Mouse (Mus musculus) liver, adult (tissue): ENCODE measurements around the gene Rassf3.

Experiments used
- GATA4 ChIP-seq: IDR thresholded peaks from 2 replicates; pipeline ENCODE4 v1.6.1; 2014; ENCODE audit warnings: mild to moderate bottlenecking, low read length; ENCODE audit not compliant: insufficient replicate concordance

The Rassf3 gene

GRCm38 (mm10) chr10:121454708-121455475 lies 21.3 kb downstream of the Rassf3 start:
- peak; percentile 14; the same call in 1 of the 2 replicates for TF ChIP-seq GATA4

GRCm38 (mm10) chr10:121454033-121454432 lies 22.1 kb downstream of the Rassf3 start:
- no peak for TF ChIP-seq GATA4

DNA sequence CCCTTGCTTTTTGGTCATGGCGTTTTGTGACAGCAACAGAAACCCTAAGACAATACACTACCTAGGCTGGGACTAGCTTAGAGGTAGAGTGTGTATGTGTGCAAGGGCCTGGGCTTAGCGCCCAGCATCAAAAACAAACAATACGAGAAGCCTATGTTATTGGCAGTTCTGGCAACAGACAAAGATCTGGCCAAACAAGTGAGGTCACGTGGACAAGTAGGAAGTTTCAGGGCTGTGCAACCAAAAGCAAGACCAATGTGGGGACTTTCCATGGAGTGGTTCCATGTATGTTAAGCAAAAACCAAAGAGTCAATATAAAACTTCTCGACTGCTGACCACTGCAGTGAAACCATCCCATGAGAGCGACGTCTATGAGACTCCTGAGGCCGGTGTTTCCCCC lies 30.3 kb downstream of the Rassf3 start:
- no peak for TF ChIP-seq GATA4

DNA sequence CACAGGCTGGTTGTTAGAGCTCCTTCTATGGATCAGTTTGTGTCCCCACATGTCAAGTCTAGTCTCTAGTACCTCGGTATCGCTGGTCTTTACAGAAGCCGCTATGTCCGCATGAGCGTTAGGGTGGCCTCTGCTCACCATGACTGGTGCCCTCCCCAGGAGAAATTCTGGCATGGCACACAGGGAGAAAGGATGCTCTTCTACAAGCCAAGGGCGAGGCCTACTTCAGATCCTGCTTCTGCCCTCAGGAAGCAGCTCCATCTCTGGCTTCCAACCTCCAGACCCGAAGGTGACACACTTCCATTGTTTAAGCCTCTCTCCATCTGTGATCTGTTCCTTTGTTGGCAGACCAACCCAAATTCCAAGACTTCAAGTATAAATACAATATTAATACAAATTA lies 31.9 kb downstream of the Rassf3 start:
- TF ChIP-seq GATA4: no peak

GRCm38 (mm10) chr10:121443791-121444190 lies 32.4 kb downstream of the Rassf3 start:
- no peak for TF ChIP-seq GATA4

DNA sequence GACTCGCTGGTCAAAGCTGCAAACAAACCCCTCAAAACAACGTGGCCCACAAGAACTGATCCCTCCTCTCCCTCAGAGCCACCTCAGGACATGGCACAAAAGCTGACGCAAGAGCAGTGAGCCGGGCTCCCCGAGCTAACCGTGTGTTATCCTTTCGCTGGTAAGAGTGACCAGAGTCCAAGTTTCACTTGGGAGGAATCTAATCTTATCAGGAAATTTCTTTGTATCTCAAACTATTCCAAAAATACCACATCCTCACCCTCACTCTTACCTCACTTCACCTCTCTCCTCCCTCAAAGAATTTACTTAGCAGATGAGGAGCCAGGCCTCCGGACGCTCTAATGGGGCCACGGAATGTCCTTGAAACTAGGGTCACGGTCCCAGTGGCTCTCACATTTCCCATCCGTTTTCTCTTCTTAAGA lies 36.8 kb downstream of the Rassf3 start:
- TF ChIP-seq GATA4: peak; percentile 83; the same call in 1 of the 2 replicates

GRCm38 (mm10) chr10:121438109-121438508 lies 38.0 kb downstream of the Rassf3 start:
- TF ChIP-seq GATA4: no peak

GRCm38 (mm10) chr10:121436693-121437092 lies 39.5 kb downstream of the Rassf3 start:
- no peak for TF ChIP-seq GATA4

GRCm38 (mm10) chr10:121436258-121436645 lies 39.9 kb downstream of the Rassf3 start:
- no peak for TF ChIP-seq GATA4

- TF ChIP-seq GATA4: no peak
Measured at GRCm38 (mm10) chr10:121435546-121436257, 40.4 kb downstream of the Rassf3 start.

DNA sequence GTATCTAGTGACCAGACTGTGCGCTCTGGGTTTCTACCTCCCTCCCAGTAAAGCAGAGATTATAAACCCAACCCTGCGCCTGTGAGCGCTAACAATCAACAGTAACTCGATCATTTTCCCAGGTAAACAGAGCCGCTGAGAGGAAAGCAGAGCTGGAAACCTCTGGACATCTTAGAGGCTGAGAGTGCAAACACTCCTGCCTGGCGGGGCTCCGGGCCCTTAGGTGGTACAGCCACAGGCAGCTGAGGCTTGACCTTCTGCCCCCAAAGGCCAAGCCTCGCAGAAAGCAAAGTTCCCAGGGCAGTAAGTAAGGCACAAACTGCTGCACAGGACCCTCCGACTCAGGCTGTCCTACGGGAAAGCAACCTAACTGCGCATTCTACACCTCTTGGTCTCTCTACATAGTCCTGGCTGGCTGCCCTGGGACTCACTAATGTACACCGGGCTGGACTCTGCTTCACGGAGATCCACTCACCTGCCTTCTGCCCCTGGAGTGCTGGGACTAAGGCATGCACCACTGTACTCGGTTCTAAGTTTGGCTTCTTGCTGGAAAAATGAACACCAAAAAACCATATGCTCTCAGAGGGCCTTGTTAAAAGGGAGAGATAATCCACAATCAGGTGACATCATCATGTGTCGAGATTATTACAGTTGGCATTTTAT lies 41.6 kb downstream of the Rassf3 start:
- no peak for TF ChIP-seq GATA4

DNA sequence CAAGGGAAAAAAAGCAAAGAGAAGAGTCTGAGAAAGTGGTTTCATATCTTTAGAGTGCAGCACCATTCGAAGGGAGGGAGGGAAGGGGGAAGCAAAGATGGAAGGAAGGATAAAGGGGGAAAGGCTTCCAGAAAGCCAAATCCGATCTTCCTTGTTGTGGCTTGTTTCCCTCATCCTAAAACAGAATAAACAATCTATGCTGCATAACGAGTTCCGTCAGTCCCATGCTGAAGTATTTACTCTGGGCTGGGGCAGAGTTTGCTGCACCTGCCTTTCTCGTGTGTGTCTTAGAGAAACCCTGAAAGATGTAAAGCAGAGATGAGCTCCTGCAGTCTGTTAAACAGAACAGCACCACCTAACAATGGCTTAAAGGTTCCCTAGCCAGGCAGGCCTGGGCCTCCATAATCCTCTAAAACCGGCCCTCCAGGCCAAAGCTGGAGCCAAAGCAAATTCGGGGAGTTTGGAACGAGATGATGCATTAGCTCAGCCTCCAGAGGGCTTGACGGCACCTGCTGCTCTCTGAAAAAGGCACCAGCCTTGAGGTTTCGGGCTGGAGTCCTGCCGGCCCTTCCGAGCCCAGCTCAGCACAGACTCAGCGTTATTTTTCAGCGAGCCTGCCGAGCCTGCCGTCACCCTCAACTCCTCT lies 43.4 kb downstream of the Rassf3 start:
- TF ChIP-seq GATA4: no peak

GRCm38 (mm10) chr10:121432041-121432634 lies 44.0 kb downstream of the Rassf3 start:
- TF ChIP-seq GATA4: no peak; the same call in 1 of the 2 replicates

DNA sequence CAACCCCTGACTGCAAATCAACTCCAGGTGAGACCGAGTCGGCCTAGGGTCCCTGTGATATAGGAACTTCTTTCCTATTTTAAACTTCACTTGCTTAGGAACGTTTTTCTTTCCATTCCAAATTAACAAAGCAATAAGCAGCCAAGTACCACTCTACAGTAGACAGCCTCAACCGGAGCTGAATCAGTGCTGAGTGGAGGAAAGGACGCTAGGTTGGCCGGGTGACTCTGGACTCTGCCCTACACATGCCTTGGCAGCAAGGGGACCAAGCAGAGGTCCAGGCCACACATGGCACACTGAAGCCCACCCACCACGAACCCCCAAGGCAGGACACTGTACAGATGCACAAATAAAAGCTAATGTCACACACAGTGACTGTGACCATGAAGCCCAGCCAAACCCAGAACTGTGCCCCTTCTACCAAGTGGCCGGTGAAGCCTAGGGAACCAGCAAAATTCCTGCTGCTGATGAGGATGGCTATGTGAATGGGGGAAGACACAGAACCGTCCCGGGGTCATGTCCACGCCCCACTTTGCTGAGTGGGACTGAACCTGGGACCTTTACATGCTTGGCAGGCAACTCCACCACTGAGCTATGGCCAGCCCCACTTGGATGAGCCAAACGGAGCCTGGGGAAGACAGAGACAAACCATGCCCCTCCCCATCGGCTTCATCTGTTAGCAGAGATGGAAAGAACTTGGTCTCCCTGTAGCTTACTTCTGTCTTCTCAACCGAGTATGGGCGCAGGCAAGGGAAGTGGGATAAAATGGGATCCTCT lies 45.2 kb downstream of the Rassf3 start:
- no peak for TF ChIP-seq GATA4
